Mouse (Mus musculus) gastrocnemius, postnatal 10 days (tissue): ENCODE data around the gene Zbtb12. TPM values are rescaled to one million over a fixed set of nuclear protein-coding genes. Genes with fewer than 3 reads are reported as not detected.

Experiments
- DNase-seq: peaks from one replicate; pipeline ENCODE4 v3.0.0; 2021; ENCODE audit warnings: mixed read lengths
- total RNA-seq, 2 experiments: library from RNA; stranded (reverse); gene quantifications; 2 replicates each; pipeline ENCODE4 v1.2.3; 2021

Zbtb12 gene
- total RNA-seq, 2 experiments from 2014 or later, result 4.6 to 7.3 TPM

GRCm38 (mm10) chr17:34902895-34903294 lies 23.6 kb downstream of the Zbtb12 start:
- no peak for DNase-seq

DNA sequence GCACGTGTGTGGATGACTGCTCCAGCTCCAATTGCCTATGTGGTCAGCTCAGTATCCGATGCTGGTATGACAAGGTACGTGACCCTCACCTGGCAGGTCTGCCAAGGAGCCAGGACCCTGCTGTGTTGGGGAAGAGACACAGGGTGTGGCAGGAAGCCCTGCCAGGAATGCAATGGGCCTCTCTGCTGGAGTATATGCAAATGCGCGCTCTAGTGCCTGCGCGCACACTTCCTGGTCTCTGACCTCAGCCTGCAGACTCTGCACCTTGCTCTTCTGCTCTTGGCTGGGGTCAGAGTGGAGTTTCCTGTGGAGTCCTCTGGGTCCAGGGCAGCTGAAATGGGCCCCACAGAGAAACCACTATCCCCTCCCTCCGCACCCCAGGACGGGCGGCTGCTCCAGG lies 31.7 kb downstream of the Zbtb12 start:
- no peak for DNase-seq

DNA sequence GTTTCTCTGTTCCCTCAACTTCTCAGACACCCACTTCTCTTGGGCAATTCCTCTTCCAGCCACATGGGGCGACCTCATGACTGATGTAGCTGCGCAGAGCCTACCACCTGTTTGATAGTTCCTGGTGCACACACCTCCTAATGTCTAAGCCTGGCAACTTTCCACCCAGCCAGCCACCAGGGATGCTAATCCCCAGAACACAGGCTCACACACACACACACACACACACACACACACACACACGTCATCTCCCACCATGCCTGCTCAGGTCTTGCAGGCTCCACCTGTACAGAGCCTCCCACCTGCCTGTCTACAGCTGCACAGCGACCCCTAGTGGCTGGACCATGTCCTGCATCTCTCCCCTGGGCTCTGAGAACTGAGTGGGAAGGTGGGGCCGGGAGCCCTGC lies 32.7 kb downstream of the Zbtb12 start:
- peak; percentile 81 for DNase-seq

DNA sequence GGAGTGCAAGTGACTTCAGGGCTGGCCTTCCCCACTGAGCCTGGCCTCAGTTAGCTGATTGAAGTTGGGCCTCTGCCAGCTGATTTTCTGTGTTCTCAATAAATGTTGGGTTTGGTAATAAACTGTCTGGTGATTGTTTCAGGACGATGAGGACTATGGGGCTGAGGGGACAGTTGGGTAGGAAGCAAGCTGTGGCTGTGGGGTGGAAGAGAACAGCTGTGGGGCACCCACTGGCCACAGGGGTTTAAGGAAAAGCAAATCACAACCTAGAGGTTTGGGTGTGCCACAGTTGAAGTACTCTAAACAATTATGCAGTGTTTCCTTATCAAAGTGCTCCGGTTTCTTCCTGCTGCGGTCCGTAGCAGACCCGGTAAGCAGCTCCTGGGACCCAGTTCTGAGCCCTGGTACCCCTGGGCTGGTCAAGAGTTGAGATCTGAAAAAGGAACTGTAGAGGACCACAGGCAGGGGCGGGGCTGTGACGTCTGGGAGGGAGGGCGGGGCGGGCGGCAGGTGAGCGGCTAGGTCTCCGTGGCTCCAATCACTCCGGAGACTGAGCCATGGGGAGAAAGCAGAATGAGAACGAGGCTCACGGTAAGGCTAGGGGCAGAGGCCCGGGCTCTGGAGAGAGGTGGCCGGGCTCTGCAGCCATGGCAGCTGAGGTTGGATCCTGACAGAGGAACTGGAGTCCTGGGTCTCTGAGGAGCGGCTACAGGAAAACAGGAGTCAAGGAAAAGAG lies 34.8 kb downstream of the Zbtb12 start, which contains the start of gene Slc44a4:
Gene Slc44a4, plus strand, starts transcription at position 537 of the 736 bp plus-strand sequence.
- DNase-seq, result no peak

DNA sequence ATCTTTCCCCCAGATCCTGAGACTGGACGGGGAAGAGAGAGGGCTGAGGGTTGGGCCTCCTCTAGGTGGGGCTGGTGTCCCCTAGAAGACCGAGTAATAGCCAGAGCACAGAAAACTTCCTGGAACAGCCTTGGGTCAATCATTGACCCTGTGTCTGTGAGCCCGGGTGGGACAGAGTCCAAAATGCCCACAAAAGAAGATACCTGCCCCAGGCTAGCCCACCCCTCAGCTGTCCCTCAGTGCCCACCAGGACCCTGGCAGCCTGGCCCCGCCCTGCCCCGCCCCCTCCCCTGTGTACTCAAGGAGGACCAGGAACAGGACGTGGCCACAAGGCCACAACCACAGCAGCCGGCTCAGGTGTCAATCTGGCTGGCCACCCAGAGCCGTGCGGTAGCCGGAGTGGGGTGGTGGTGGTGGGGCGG lies 36.1 kb downstream of the Zbtb12 start:
- no peak for DNase-seq

GRCm38 (mm10) chr17:34916316-34916715 lies 37.0 kb downstream of the Zbtb12 start:
- no peak for DNase-seq

GRCm38 (mm10) chr17:34917188-34917587 lies 37.9 kb downstream of the Zbtb12 start:
- no peak for DNase-seq

DNA sequence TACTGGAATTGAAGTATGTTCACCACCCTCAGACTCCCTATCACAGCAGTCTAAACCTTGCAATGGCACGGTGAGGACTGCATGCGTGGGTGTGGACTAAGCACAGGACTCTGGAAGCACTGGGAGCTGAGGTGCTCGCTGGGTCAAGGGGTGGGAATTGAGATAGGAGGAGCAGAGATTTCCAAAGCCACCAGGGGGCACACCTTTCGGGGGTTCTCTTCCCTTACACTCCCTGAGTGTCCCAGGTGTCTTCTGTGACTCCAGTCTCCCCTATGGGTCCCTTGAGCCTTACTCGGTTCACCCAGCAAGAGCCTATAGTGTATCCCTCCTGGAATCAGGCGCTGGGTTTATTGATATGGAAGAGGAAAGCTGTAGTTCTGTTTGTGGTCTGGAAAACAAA lies 43.7 kb downstream of the Zbtb12 start:
- DNase-seq, result no peak

DNA sequence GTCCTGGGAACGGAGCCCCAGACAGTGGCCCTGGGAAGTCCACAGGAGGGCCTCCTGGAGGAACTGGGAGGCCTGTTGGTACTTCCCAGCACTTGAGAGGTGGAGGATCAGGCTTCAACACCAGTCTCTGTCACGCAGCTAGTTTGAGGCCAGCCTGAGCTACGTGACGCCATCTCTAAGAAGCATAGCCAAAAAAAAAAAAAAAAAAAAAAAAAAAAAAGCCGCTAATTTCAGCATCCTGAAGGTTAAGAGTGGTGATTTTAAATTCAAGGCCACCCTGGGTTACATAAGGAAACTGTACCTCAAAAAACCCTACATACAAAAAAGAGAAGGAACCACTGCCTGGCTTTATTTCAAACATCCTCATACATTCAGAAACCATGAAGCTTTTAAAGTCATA lies 45.0 kb downstream of the Zbtb12 start:
- no peak for DNase-seq

- no peak for DNase-seq
These were observed 48.2 kb downstream of the Zbtb12 start for GRCm38 (mm10) chr17:34927306-34928019.

DNA sequence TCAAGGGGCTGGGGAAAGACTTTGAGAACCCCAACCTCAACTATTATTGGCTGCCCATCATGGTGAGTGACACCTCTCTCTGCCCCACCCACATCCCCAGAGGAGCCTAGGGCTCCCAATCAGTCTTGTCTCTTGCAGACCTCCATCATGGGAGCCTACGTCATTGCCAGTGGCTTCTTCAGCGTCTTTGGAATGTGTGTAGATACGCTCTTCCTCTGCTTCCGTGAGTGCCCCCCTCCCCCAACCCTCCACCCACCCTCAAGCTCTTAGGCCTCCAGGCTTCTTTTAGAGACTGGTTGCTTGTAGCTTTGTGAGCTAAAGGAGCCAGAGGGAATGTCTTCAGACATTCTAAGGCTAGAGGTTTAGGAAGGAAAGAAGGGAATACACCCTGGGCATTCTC lies 49.6 kb downstream of the Zbtb12 start:
- no peak for DNase-seq

DNA sequence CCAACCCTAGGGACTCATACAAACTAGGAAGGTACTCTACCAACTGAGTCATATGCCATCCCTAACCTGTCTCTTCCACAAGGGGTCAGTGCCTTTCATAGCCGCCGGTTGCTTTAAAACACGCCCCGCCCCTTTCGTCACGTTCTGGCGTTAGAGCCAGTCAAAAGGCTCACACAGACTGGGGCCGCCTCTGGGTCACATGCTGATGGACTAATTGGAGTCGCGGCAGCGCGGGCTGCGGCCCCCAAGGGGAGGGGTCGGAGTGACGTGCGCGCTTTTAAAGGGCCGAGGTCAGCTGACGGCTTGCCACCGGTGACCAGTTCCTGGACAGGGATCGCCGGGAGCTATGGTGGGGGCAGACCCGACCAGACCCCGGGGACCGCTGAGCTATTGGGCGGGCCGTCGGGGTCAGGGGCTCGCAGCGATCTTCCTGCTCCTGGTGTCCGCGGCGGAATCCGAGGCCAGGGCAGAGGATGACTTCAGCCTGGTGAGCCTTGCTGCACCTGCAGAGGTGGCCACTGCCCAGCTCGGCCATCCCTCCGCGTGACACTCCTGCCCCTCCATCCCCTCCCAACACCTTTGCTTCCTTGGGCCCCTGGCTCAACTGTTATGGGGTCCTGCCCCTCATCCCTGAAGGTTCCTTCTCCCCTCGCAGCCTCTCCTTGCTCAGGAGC lies 51.9 kb downstream of the Zbtb12 start, which contains the start of gene Neu1:
Gene Neu1, plus strand, starts transcription at position 193 of the 674 bp plus-strand sequence.
- DNase-seq, result peak; percentile 98

- no peak for DNase-seq
These were observed 52.4 kb downstream of the Zbtb12 start for GRCm38 (mm10) chr17:34931735-34932098.

DNA sequence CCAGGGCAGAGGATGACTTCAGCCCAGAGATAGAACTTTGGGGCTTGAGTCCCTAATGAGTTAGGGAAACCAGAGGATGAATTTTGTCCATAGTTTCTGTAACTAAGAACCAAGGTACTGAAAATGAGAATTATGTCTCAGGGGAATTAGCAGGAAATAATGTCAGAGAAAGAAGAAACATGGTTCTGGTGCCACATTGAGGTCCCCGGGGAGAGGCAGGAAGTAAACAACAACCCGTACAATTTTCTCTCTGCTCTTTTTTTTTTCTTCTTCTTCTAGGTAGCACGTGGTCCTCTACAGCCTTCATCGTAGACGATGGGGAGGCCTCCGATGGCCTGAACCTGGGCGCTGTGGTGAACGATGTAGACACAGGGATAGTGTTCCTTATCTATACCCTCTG lies 53.0 kb downstream of the Zbtb12 start:
- DNase-seq, result no peak

- no peak for DNase-seq
These were observed 54.7 kb downstream of the Zbtb12 start for GRCm38 (mm10) chr17:34934031-34934430.

GRCm38 (mm10) chr17:34934830-34935229 lies 55.5 kb downstream of the Zbtb12 start:
- DNase-seq, result no peak

- no peak for DNase-seq
These were observed 58.8 kb downstream of the Zbtb12 start for GRCm38 (mm10) chr17:34937960-34938505.

DNA sequence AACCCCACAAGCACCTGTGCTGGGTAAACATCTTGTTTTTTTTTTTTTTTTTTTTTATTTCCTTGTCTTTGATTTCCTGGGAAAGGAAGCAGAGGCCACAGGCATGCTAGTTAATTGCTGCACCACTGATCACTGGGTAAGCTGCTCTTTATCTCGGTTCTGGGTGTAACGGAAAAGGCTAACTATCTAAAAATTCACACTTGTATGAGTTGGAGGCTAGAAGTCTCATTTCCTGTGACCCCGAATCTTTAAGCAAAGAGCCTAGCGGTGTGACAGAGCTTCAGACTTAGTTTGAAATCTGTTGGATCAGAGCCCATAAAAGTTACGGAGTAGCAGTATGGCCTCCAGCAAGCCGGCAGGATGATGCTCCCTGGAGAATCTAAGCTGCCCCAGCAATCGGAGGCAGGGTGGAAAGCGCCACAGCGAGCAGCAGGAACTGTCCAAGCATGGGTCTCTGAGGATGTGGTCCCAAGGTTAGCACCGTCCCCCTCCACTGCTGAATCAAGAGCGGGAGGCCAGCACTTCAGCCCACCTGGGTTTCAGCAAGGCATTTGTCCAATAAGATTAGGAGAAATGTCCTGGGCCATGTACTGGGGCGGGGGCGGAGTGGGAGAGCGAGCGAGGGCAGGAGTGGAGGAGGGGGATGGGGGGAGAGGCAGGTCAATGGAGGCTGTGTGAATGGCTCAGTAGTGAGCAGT lies 62.2 kb downstream of the Zbtb12 start:
- no peak for DNase-seq

GRCm38 (mm10) chr17:34943128-34943815 lies 64.0 kb downstream of the Zbtb12 start:
- no peak for DNase-seq

DNA sequence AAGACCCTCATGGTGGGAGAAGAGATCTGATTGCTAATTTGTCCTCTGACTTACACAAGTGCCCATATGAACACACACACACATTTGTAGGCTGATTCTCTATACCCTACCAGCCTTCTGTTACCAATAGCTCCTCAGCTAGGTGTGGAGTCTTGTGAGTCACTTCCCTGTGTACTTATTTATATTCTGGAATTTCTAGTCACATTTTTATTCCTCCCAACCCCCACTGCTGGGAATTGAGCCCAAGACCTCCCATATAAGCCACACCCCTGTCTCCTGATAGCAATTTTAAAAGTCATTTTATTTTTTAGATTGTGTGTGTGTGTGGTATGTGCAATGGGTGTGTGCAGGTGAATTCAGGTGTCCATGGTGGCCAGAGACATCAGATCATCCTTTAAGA lies 65.1 kb downstream of the Zbtb12 start:
- DNase-seq, result no peak
